Mouse (Mus musculus) G1E-ER4 (cell line): ENCODE results near the gene Vamp9. TPM values are rescaled to one million over a fixed set of nuclear protein-coding genes. Genes with fewer than 3 reads are reported as not detected.

Experiments
- GATA1 ChIP-seq: IDR thresholded peaks from one replicate; pipeline ENCODE4 v1.8.0; 2012; ENCODE audit warnings: low read length, inconsistent platforms
- polyA plus RNA-seq: library from polyadenylated mRNA; stranded (reverse); fragments of >175 nt; gene quantifications from 2 replicates; pipeline ENCODE4 v1.2.3, GENCODE M21; 2012

Vamp9 gene
- not detected in 2 replicates for polyA plus RNA-seq

- TF ChIP-seq GATA1: no peak
Observed at GRCm38 (mm10) chr5:99906181-99906956, at the start of gene Vamp9. Gene Vamp9 (plus strand): TSS chr5:99906254.

GRCm38 (mm10) chr5:99857106-99857637 is 48.9 kb upstream of the Vamp9 start:
- TF ChIP-seq GATA1: no peak

- TF ChIP-seq GATA1: no peak
Observed at GRCm38 (mm10) chr5:99859637-99860433, 46.2 kb upstream of the Vamp9 start.

GRCm38 (mm10) chr5:99861816-99862215 is 44.2 kb upstream of the Vamp9 start:
- no peak for TF ChIP-seq GATA1

- no peak for TF ChIP-seq GATA1
Observed at GRCm38 (mm10) chr5:99863656-99864380, 42.2 kb upstream of the Vamp9 start.

- no peak for TF ChIP-seq GATA1
Observed at GRCm38 (mm10) chr5:99865779-99866178, 40.3 kb upstream of the Vamp9 start.

GRCm38 (mm10) chr5:99868286-99868685 is 37.8 kb upstream of the Vamp9 start:
- TF ChIP-seq GATA1: no peak

- no peak for TF ChIP-seq GATA1
Observed at GRCm38 (mm10) chr5:99868923-99869322, 37.1 kb upstream of the Vamp9 start.

- no peak for TF ChIP-seq GATA1
Observed at GRCm38 (mm10) chr5:99877565-99877964, 28.5 kb upstream of the Vamp9 start.

- TF ChIP-seq GATA1: no peak
Observed at GRCm38 (mm10) chr5:99882441-99882840, 23.6 kb upstream of the Vamp9 start.

GRCm38 (mm10) chr5:99884035-99884434 is 22.0 kb upstream of the Vamp9 start:
- TF ChIP-seq GATA1: no peak

GRCm38 (mm10) chr5:99887133-99887532 is 18.9 kb upstream of the Vamp9 start:
- no peak for TF ChIP-seq GATA1

- TF ChIP-seq GATA1: no peak
Observed at GRCm38 (mm10) chr5:99891516-99892441, 14.3 kb upstream of the Vamp9 start.

GRCm38 (mm10) chr5:99900041-99900440 is 6.0 kb upstream of the Vamp9 start:
- TF ChIP-seq GATA1: no peak

GRCm38 (mm10) chr5:99905731-99906130 is 323 bp upstream of the Vamp9 start:
- TF ChIP-seq GATA1: no peak
